Mouse (Mus musculus): ENCODE measurements at regions not wholly inside any gene's neighbourhood (a gene's known extent, or its start where the extent isn't known, plus 50 kb on each side); places are given as distances from the start of the nearest gene placed in this dataset.

GRCm38 (mm10) chr14:76629913-76630478, 73.3 kb upstream of the Serp2 start:
- Histone ChIP-seq H3K9me3 (replicated peaks; ENCODE audit: control insufficient read depth, low read length) (no peaks in the 10 kb centered on the region), H3K27ac (ENCODE audit: low read depth) (no peak overlapping the region), H3K36me3 (replicated peaks; ENCODE audit: control insufficient read depth, insufficient read depth, low read length) (no peaks in the 10 kb centered on the region), H3K9ac (replicated peaks; ENCODE audit: low read depth, low read length) (no peak overlapping the region), H3K4me1 (ENCODE audit: control insufficient read depth, insufficient read depth) (peaks cover 32% of the 10 kb centered on the region), H3K27me3 (ENCODE audit: control insufficient read depth, insufficient read depth, low read length) (no peaks in the 10 kb centered on the region), H3K4me3 (ENCODE audit: low read depth, low read length) (no peak overlapping the region), H3K4me2 (ENCODE audit: low read depth, low read length) (no peak overlapping the region)
- no peak for TF ChIP-seq CTCF (IDR thresholded peaks at IDR 0.05; ENCODE audit: low read depth)
- no peak for TF ChIP-seq EP300 (IDR thresholded peaks at IDR 0.05; ENCODE audit: low read depth)
- no peak for ATAC-seq (ENCODE audit: insufficient read depth, low read depth)
- no peak for DNase-seq (ENCODE audit: low spot score)
- 71% methylated on average over 11 of the region's 11 CpGs for WGBS

GRCm38 (mm10) chr14:76628182-76628892, 71.6 kb upstream of the Serp2 start:
- TF ChIP-seq EP300 (IDR thresholded peaks at IDR 0.05; ENCODE audit: low read depth), result no peak
- no peak for TF ChIP-seq CTCF (IDR thresholded peaks at IDR 0.05; ENCODE audit: low read depth)

DNA sequence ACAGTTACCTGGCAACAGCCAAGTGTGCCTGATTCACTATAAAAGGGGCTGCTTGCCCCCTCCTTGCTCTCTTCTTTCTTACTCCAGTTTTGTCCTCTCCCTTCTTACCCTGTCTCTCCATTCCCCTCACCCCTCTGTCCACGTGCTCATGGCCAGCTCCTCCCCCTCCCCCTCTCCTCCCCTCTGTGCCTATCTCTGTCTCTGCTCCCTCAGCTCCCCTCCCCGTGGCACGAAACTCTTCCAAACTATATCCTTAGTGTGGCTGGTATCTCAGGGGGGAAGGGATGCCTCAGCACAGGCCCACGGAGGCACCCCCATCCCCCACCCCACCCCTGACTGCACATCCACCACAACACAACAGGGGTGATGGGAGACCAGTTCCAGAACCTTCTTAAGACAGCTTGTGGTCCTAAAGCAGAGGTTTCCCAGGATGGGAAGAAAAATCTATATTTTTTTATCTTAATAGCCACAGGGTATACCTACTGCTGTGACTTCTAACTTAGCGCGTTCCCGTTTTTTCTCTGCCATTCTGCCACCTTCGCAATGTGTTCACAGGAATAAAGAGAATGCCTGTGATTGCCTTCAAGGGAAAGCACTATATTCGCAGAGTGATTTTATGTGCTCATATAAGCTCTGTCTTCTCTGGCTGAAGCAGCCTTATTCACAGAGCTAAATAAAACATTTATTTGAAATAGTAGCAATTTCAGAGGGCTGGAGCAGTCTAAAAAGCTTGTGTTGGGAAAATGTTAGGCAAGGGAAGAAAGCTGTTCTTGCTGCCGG, 69.1 kb upstream of the Serp2 start:
- Histone ChIP-seq H3K36me3 (replicated peaks; ENCODE audit: control insufficient read depth, insufficient read depth, low read length) (no peaks in the 10 kb centered on the region), H3K9me3 (replicated peaks; ENCODE audit: control insufficient read depth, low read length) (no peaks in the 10 kb centered on the region), H3K4me2 (ENCODE audit: low read depth, low read length) (no peak overlapping the region), H3K27ac (ENCODE audit: low read depth) (peak overlapping the region; percentile 63), H3K4me1 (ENCODE audit: control insufficient read depth, insufficient read depth) (peaks cover 30% of the 10 kb centered on the region), H3K27me3 (ENCODE audit: control insufficient read depth, insufficient read depth, low read length) (no peaks in the 10 kb centered on the region), H3K9ac (replicated peaks; ENCODE audit: low read depth, low read length) (no peak overlapping the region), H3K4me3 (ENCODE audit: low read depth, low read length) (no peak overlapping the region)
- TF ChIP-seq CTCF (IDR thresholded peaks at IDR 0.05; ENCODE audit: low read depth), result no peak
- 53% methylated on average over 10 of the region's 10 CpGs for WGBS
- DNase-seq (ENCODE audit: low spot score) (no peak), ATAC-seq (ENCODE audit: insufficient read depth, low read depth) (peak; percentile 64)

More at GRCm38 (mm10) chr14:76628182-76628892, 71.6 kb upstream of the Serp2 start:
- 77% methylated on average over 10 of the region's 10 CpGs for WGBS
- H3K9me3 ChIP-seq (replicated peaks; ENCODE audit: control insufficient read depth, low read length), result no peaks in the 10 kb centered on the region
- no peak overlapping the region for H3K9ac ChIP-seq (replicated peaks; ENCODE audit: low read depth, low read length)
- H3K27me3 ChIP-seq (ENCODE audit: control insufficient read depth, insufficient read depth, low read length), result no peaks in the 10 kb centered on the region
- H3K36me3 ChIP-seq (replicated peaks; ENCODE audit: control insufficient read depth, insufficient read depth, low read length), result no peaks in the 10 kb centered on the region
- no peak overlapping the region for H3K4me2 ChIP-seq (ENCODE audit: low read depth, low read length)
- H3K27ac ChIP-seq (ENCODE audit: low read depth), result no peak overlapping the region
- no peak for ATAC-seq (ENCODE audit: insufficient read depth, low read depth)
- no peak for DNase-seq (ENCODE audit: low spot score)
- H3K4me3 ChIP-seq (ENCODE audit: low read depth, low read length), result no peak overlapping the region
- peaks cover 29% of the 10 kb centered on the region for H3K4me1 ChIP-seq (ENCODE audit: control insufficient read depth, insufficient read depth)

GRCm38 (mm10) chr14:76624626-76625378, 68.1 kb upstream of the Serp2 start:
- DNase-seq (ENCODE audit: low spot score) (no peak), ATAC-seq (ENCODE audit: insufficient read depth, low read depth) (peak; percentile 36; the same call in 1 of the 2 replicates)
- Histone ChIP-seq H3K4me1 (ENCODE audit: control insufficient read depth, insufficient read depth) (peaks cover 22% of the 10 kb centered on the region), H3K4me3 (ENCODE audit: low read depth, low read length) (no peak overlapping the region), H3K9me3 (replicated peaks; ENCODE audit: control insufficient read depth, low read length) (no peaks in the 10 kb centered on the region), H3K4me2 (ENCODE audit: low read depth, low read length) (no peak overlapping the region), H3K36me3 (replicated peaks; ENCODE audit: control insufficient read depth, insufficient read depth, low read length) (no peaks in the 10 kb centered on the region), H3K27ac (ENCODE audit: low read depth) (peak overlapping the region; percentile 63), H3K27me3 (ENCODE audit: control insufficient read depth, insufficient read depth, low read length) (no peaks in the 10 kb centered on the region), H3K9ac (replicated peaks; ENCODE audit: low read depth, low read length) (no peak overlapping the region)
- TF ChIP-seq EP300 (IDR thresholded peaks at IDR 0.05; ENCODE audit: low read depth) (no peak), CTCF (IDR thresholded peaks at IDR 0.05; ENCODE audit: low read depth) (no peak)
- WGBS, result 41% methylated on average over 7 of the region's 7 CpGs

DNA sequence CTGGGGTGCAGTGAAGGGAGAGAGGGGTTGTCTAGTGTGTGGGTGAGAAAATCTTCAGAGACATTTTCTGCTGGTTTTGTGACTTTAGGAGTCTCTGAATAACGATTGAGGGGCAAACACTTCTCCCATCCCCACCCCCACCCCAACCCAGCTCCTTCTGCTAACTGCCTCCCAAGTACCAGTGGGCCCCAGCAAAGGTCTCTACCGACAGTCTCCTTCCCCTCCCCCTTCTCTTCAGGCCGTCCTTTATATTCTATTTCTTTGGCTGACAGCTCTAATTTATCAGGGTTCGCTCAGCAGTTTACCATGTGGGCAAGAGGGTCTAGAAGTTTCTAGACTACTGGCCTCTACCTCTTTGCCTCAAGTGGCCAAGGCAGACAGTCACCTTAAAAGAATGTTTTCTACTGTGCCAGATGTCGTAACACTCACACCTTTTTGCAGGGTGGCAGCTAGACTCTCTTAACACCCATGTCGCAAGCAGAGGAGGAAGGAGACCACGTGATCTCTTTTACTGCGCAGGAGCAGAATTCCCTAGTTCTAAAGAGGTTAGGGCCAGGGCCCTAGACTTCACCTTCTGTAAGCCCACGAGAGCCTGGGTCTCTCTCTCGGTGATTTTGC, 66.8 kb upstream of the Serp2 start:
- Histone ChIP-seq H3K4me2 (ENCODE audit: low read depth, low read length) (no peak overlapping the region), H3K36me3 (replicated peaks; ENCODE audit: control insufficient read depth, insufficient read depth, low read length) (no peaks in the 10 kb centered on the region), H3K27ac (ENCODE audit: low read depth) (peak overlapping the region; percentile 47), H3K9ac (replicated peaks; ENCODE audit: low read depth, low read length) (no peak overlapping the region), H3K4me1 (ENCODE audit: control insufficient read depth, insufficient read depth) (peaks cover 23% of the 10 kb centered on the region), H3K9me3 (replicated peaks; ENCODE audit: control insufficient read depth, low read length) (no peaks in the 10 kb centered on the region), H3K4me3 (ENCODE audit: low read depth, low read length) (no peak overlapping the region), H3K27me3 (ENCODE audit: control insufficient read depth, insufficient read depth, low read length) (no peaks in the 10 kb centered on the region)
- DNase-seq (ENCODE audit: low spot score) (no peak), ATAC-seq (ENCODE audit: insufficient read depth, low read depth) (no peak)
- no peak for TF ChIP-seq EP300 (IDR thresholded peaks at IDR 0.05; ENCODE audit: low read depth)
- no peak for TF ChIP-seq CTCF (IDR thresholded peaks at IDR 0.05; ENCODE audit: low read depth)
- WGBS, result 45% methylated on average over 10 of the region's 10 CpGs
